Mouse (Mus musculus): ENCODE measurements around the gene Zfp668. TPM values are rescaled to one million over a fixed set of nuclear protein-coding genes. Genes with fewer than 3 reads are reported as not detected.

Gene Zfp668
- total and polyA plus RNA-seq, 3 experiments, result 2.4 to 8.6 (median 5.9) TPM

GRCm38 (mm10) chr7:127923714-127924113, 47.1 kb upstream of the Zfp668 start:
- dilution Hi-C loops (cut with MboI; ENCODE audit: extremely low pct_ligation_motif_present, extremely low pct_unique_long_range_greater_than_20kb, low sequenced_read_pairs) (no loop called here), in situ Hi-C loops (cut with MboI; ENCODE audit: low pct_ligation_motif_present, low pct_unique_long_range_greater_than_20kb, low sequenced_read_pairs) (loop anchor here (10.0 kb wide), 1 partner anchor 1219 kb away; the partner anchor contains the start of gene Coro1a)
- Histone ChIP-seq H3K79me2 (replicated peaks; ENCODE audit: control insufficient read depth, extremely low read depth, insufficient read depth, poor library complexity, severe bottlenecking) (no peaks in the 10 kb centered on the region), H3K4me3 (replicated peaks in 1 of 3; ENCODE audit: low read depth in 2 of 3, low read length in 2 of 3, poor library complexity in 1 of 3) (no peak overlapping the region), H3K4me2 (ENCODE audit: insufficient read depth, low read depth, poor library complexity, severe bottlenecking) (no peak overlapping the region), H3K9ac (ENCODE audit: insufficient read depth, low read depth) (no peak overlapping the region), H3K9me3 (replicated peaks; ENCODE audit: low read length) (no peaks in the 10 kb centered on the region), H3K4me1 (ENCODE audit: control insufficient read depth in 1 of 2, insufficient read depth in 2 of 2) (peaks cover 5 to 19% of the 10 kb centered on the region in 2 experiments), H3K36me3 (replicated peaks in 1 of 2; ENCODE audit: control insufficient read depth in 1 of 2, insufficient read depth in 1 of 2, low read length in 1 of 2) (peaks cover 24 to 67% of the 10 kb centered on the region in 2 experiments), H3K27ac (ENCODE audit: insufficient read depth, low read depth) (no peak overlapping the region), H3K27me3 (replicated peaks) (no peaks in the 10 kb centered on the region)
- no peak for DNase-seq (ENCODE audit: extremely low read depth)
- TF ChIP-seq NELFE (IDR thresholded peaks at IDR 0.05; ENCODE audit: low read depth, low read length), result no peak
- TF ChIP-seq ZC3H11A (IDR thresholded peaks at IDR 0.05; ENCODE audit: low read depth, low read length), result no peak
- no peak for TF ChIP-seq CHD1 (IDR thresholded peaks at IDR 0.05; ENCODE audit: low read depth, low read length)

- peaks cover 5 to 20% of the 10 kb centered on the region in 2 experiments for H3K4me1 ChIP-seq (ENCODE audit: control insufficient read depth in 1 of 2, insufficient read depth in 2 of 2)
- in situ Hi-C loops (cut with MboI; ENCODE audit: low pct_ligation_motif_present, low pct_unique_long_range_greater_than_20kb, low sequenced_read_pairs) (loop anchor here (10.0 kb wide), 1 partner anchor 1218 kb away; the partner anchor contains the start of gene Coro1a), dilution Hi-C loops (cut with MboI; ENCODE audit: extremely low pct_ligation_motif_present, extremely low pct_unique_long_range_greater_than_20kb, low sequenced_read_pairs) (no loop called here)
- H3K79me2 ChIP-seq (replicated peaks; ENCODE audit: control insufficient read depth, extremely low read depth, insufficient read depth, poor library complexity, severe bottlenecking), result no peaks in the 10 kb centered on the region
- peaks cover 24 to 67% of the 10 kb centered on the region in 2 experiments for H3K36me3 ChIP-seq (replicated peaks in 1 of 2; ENCODE audit: control insufficient read depth in 1 of 2, insufficient read depth in 1 of 2, low read length in 1 of 2)
- H3K9me3 ChIP-seq (replicated peaks; ENCODE audit: low read length), result no peaks in the 10 kb centered on the region
- TF ChIP-seq MYC (IDR thresholded peaks at IDR 0.05; ENCODE audit: low read depth, low read length), result no peak
- TF ChIP-seq USF2 (conservative IDR thresholded peaks at IDR 0.05; ENCODE audit: low read depth, low read length), result no peak
- no peak for TF ChIP-seq KAT2A (IDR thresholded peaks at IDR 0.05; ENCODE audit: insufficient replicate concordance, low read length)
- TF ChIP-seq ELF1 (IDR thresholded peaks at IDR 0.05; ENCODE audit: low read depth, low read length), result 0 out of 2 replicates have a peak, but pooled peaks have one; percentile 9
- TF ChIP-seq ZNF384 (IDR thresholded peaks at IDR 0.05; ENCODE audit: low read depth, low read length), result no peak
- no peak for TF ChIP-seq HCFC1 (IDR thresholded peaks at IDR 0.05; ENCODE audit: low read depth, low read length)
- no peak for TF ChIP-seq SIN3A (IDR thresholded peaks at IDR 0.05; ENCODE audit: low read length)
- TF ChIP-seq MEF2A (IDR thresholded peaks at IDR 0.05; ENCODE audit: borderline replicate concordance, low read depth, low read length), result no peak
- H3K27me3 ChIP-seq (replicated peaks), result no peaks in the 10 kb centered on the region
- DNase-seq (ENCODE audit: extremely low read depth), result peak; percentile 45
- H3K9ac ChIP-seq (ENCODE audit: insufficient read depth, low read depth), result no peak overlapping the region
- H3K4me3 ChIP-seq (replicated peaks in 1 of 3; ENCODE audit: low read depth in 2 of 3, low read length in 2 of 3, poor library complexity in 1 of 3), result no peak overlapping the region
- H3K4me2 ChIP-seq (ENCODE audit: insufficient read depth, low read depth, poor library complexity, severe bottlenecking), result no peak overlapping the region
- H3K27ac ChIP-seq (ENCODE audit: insufficient read depth, low read depth), result peak overlapping the region; percentile 9; the same call in 1 of the 2 replicates
These were observed 46.0 kb upstream of the Zfp668 start for GRCm38 (mm10) chr7:127922451-127923275.

DNA sequence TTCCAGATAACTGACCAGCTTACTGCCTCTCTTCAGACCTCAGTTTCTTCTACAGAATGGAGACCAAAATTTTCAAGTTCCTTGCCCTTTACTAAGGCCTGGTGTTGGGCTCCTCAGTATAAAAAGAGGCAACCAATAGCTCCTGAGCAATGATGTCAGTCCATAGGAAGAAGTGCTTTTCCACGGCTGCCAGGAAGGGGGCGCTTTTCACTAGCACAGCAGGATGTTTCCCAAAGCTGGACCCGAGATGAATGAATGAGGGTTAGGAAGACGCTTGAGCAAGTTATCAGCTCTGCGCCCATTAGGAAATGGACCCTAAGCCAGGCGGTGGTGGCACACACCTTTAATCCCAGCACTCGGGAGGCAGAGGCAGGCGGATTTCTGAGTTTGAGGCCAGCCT, 44.9 kb upstream of the Zfp668 start:
- peaks cover 26 to 65% of the 10 kb centered on the region in 2 experiments for H3K36me3 ChIP-seq (replicated peaks in 1 of 2; ENCODE audit: control insufficient read depth in 1 of 2, insufficient read depth in 1 of 2, low read length in 1 of 2)
- in situ Hi-C loops (cut with MboI; ENCODE audit: low pct_ligation_motif_present, low pct_unique_long_range_greater_than_20kb, low sequenced_read_pairs), result loop anchor here (10.0 kb wide), 1 partner anchor 1217 kb away; the partner anchor contains the start of gene Coro1a

More for the DNA sequence above, 44.9 kb upstream of the Zfp668 start:
- DNase-seq (ENCODE audit: extremely low read depth), result peak; percentile 56
- Histone ChIP-seq H3K4me3 (replicated peaks in 1 of 3; ENCODE audit: low read depth in 2 of 3, low read length in 2 of 3, poor library complexity in 1 of 3) (no peak overlapping the region), H3K27me3 (replicated peaks) (no peaks in the 10 kb centered on the region), H3K4me2 (ENCODE audit: insufficient read depth, low read depth, poor library complexity, severe bottlenecking) (no peak overlapping the region), H3K4me1 (ENCODE audit: control insufficient read depth in 1 of 2, insufficient read depth in 2 of 2) (peaks cover 8 to 28% of the 10 kb centered on the region in 2 experiments), H3K27ac (ENCODE audit: insufficient read depth, low read depth) (no peak overlapping the region), H3K9me3 (replicated peaks; ENCODE audit: low read length) (no peaks in the 10 kb centered on the region), H3K79me2 (replicated peaks; ENCODE audit: control insufficient read depth, extremely low read depth, insufficient read depth, poor library complexity, severe bottlenecking) (no peaks in the 10 kb centered on the region), H3K9ac (ENCODE audit: insufficient read depth, low read depth) (no peak overlapping the region)
- TF ChIP-seq MAZ (IDR thresholded peaks at IDR 0.05; ENCODE audit: low read depth, low read length), result no peak
- peak; percentile 44 for TF ChIP-seq SMC3 (IDR thresholded peaks at IDR 0.05; ENCODE audit: low read depth, low read length)
- no peak for TF ChIP-seq MAX (IDR thresholded peaks at IDR 0.05; ENCODE audit: low read length)
- peak; percentile 11 to 70; a peak in 2 of 4 replicates for TF ChIP-seq CTCF (conservative IDR thresholded peaks at IDR 0.05 in 1 of 2, IDR thresholded peaks at IDR 0.05 in 1 of 2; ENCODE audit: low read depth in 2 of 2, low read length in 2 of 2)
- peak; percentile 47 for TF ChIP-seq RAD21 (IDR thresholded peaks at IDR 0.05; ENCODE audit: low read depth, low read length)
- dilution Hi-C loops (cut with MboI; ENCODE audit: extremely low pct_ligation_motif_present, extremely low pct_unique_long_range_greater_than_20kb, low sequenced_read_pairs), result no loop called here

Data from CH12.LX (cell line).